Mouse (Mus musculus): ENCODE results near the gene Src.

Src gene

DNA sequence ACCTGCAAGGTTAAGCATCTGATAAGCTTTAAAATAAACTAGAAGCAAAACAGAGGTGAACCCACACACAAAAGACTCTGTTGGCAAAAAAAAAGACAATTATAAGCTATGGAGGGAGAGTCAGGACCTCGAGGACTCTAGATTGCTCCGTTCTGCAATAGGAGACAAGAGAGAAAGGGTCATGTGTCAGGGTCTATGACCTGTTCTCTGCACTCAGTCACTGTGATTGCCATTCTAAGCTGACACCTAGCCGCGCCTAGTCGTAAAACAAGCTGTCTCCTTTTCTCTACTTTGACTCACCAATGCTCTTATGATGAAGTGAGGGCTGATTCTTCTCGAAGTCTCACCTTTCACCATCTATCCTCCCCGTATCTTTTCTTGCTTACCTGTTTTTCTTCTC lies 5.7 kb upstream of the Src start:
- no peak for DNase-seq (ENCODE audit: low spot score in 2 of 2)

DNA sequence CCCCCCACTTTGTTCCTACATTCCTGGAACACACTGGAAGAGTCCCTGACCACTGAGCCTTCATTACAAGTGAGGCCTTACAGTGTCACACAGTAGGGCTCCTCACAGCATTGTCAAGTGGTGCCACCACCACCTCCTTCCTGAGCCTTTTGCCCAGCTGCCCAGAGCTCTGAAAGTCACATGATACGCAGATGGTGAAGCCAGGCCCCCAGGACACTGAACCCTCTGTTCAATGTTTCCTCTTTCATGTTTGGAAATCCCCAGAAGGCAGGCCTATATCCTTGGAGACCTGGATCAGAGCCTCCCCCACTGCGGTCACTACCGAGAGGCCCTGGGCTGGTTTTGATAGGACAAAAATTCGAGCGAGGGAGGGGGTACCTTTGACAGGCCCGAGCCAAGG lies 1.0 kb upstream of the Src start:
- no peak for DNase-seq (ENCODE audit: low spot score in 2 of 2)

DNA sequence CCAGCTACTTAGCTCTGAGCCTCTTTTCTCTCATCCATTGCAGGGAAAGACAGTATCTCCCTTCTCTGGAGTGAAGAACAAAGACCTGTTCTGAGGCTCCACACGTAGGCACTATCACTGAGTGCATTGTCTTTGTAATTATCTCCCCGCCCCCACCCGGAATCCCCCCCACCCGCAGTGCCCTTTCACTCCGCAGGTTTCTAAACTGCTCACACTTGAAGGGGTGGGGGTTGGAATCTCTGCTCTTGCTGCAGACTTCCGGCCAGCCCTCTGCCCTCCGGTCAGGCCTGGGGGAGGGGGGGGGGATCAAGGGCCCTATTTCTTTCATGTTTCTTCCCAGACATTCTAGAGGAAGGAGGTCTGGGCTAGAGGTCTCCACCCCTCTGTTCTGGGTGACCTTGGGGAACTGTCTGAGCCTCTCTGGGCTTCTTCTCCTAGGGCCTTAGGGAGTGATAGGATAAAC lies 396 bp downstream of the Src start:
- DNase-seq (ENCODE audit: low spot score in 2 of 2): no peak

DNA sequence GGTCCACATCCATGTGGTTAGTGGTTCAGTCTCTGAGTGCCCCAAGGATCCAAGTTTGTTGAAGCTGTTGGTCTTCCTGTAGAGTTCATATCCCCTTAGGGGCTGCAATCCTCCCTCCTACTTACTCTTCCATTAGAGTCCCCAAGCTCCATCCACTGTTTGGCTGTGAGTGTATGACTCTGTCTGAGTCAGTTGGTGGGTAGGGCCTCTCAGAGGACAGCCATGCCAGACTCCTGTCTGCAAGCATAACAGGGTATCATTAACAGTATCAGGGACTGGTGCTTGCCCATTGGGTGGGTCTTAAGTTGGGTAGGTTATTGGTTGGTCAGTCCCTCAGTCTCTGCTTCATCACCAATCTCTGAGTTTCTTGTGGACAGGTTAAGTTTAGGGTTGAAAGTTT lies 1.3 kb downstream of the Src start:
- no peak for DNase-seq (ENCODE audit: low spot score in 2 of 2)

DNA sequence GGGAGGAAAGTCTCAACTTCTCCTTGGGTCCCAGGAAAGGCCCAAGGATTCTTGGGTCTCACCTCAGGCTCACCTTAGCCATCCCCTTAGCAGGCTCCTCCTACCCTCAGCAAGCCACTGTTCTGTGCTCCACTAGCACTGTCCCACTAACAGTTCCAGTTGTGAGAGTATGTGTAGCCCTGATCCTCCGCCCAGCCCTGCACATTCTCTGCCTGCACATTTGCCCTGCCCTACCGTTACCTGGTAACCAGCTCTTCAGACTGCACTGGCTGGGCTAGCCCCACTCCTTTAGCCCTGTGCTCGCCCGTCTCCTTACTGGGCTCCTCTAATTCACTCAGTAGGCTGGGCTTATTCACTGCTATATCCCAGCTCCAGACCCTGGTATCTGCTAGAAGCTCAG lies 2.2 kb downstream of the Src start:
- no peak for DNase-seq (ENCODE audit: low spot score in 2 of 2)

- no peak for DNase-seq (ENCODE audit: low spot score in 2 of 2)
Measured at GRCm38 (mm10) chr2:157422062-157422655, 3.9 kb downstream of the Src start.

- no peak for DNase-seq (ENCODE audit: low spot score in 2 of 2)
Measured at GRCm38 (mm10) chr2:157422854-157423705, 4.8 kb downstream of the Src start.

- no peak for DNase-seq (ENCODE audit: low spot score in 2 of 2)
Measured at GRCm38 (mm10) chr2:157423706-157424125, 5.5 kb downstream of the Src start.

GRCm38 (mm10) chr2:157424126-157424903 lies 6.1 kb downstream of the Src start:
- no peak for DNase-seq (ENCODE audit: low spot score in 2 of 2)

DNA sequence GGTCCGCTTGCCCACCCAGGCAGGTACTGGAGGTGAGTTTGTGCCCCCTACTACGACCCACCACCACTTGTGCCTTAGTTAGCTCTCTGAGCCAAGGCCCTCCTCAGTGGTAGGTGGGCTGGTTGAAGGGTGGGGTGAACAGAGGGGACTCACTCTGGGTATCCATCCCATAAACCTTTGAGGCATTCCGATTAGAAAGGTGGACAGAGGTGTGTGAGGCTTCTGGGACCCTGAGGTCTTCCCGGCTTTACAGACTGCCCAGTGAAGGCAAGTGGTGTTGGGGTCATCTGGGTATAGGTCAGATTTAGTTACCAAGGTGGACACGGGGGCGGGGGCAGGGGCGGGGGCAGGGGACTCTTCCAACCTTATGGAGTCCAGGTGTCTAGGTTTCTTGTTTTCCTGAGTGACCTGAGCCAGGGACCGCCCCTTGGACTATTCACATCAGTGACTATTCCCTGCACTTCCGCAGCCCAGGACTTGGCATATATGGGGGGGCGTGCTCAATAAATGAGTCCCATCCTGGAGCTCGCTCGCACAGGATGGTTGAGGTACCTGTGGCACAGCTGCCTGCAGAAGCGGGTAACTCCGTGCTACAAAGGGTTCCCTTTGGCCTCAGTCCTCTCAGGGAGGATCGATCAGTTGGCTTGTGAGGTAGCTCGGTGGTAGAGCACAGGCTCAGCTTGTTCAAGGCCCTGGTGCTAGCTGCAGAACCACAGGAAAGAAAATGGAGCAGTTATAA lies 6.8 kb downstream of the Src start:
- DNase-seq (ENCODE audit: low spot score in 2 of 2): no peak

DNA sequence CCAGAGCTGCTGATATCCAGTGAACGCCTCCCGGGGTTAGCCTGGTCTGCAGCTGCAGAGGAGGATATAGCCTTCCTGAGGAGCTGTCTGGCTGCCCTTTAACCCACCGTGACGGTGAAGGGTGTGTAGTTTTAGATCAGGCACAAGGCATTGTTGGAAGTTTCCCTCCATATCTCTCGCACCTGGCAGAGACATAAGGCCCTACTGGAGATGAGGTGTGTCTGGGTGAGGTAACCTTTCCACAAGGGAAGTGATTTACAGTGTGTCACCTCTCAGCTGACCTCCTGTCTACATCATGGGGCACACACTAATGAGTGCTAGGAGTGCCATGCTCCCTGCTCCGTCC lies 7.4 kb downstream of the Src start:
- no peak for DNase-seq (ENCODE audit: low spot score in 2 of 2)

- no peak for DNase-seq (ENCODE audit: low spot score in 2 of 2)
Measured at GRCm38 (mm10) chr2:157426171-157426570, 7.9 kb downstream of the Src start.

DNA sequence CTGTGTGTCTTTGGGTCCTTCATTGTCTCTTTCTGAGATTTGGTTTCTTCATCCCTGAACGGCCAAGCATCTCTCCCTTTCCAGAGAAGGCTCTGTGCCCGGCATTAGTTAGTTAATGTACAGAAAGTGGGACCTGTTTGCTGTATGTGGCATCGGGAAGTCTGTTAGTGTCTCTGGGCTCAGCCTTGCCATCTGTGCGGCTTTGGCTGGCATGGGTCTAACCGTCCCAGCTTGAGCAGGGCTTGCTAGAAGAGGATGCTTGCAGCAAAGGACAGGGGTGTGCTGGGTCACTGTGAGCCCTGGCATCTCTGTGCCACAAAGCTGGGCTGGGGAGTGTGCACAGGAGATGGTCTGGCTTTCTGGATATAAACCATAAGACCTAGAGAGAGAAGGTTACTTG lies 8.9 kb downstream of the Src start:
- DNase-seq (ENCODE audit: low spot score in 2 of 2): no peak

- DNase-seq (ENCODE audit: low spot score in 2 of 2): no peak
Measured at GRCm38 (mm10) chr2:157428351-157429139, 10.3 kb downstream of the Src start.

DNA sequence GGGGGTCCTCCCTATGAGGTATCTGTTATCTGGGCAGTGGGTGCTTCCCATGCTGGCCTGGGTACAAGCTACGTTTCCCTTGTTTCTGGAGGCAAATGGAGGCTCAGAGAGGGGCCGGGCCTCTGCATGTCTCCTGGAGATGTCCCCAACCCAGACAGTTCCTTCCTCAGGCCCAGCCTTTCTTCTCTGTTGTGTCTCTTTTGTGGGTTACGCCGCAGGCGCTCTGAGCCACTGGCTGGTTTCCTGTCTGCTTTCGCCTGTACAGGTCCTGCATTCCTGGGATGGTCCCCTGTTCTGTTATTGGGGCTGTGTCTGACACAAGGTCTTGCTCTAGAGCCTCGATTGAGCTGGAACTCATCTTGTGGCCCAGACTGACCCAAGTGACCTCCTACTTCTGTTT lies 11.5 kb downstream of the Src start:
- DNase-seq (ENCODE audit: low spot score in 2 of 2): no peak

DNA sequence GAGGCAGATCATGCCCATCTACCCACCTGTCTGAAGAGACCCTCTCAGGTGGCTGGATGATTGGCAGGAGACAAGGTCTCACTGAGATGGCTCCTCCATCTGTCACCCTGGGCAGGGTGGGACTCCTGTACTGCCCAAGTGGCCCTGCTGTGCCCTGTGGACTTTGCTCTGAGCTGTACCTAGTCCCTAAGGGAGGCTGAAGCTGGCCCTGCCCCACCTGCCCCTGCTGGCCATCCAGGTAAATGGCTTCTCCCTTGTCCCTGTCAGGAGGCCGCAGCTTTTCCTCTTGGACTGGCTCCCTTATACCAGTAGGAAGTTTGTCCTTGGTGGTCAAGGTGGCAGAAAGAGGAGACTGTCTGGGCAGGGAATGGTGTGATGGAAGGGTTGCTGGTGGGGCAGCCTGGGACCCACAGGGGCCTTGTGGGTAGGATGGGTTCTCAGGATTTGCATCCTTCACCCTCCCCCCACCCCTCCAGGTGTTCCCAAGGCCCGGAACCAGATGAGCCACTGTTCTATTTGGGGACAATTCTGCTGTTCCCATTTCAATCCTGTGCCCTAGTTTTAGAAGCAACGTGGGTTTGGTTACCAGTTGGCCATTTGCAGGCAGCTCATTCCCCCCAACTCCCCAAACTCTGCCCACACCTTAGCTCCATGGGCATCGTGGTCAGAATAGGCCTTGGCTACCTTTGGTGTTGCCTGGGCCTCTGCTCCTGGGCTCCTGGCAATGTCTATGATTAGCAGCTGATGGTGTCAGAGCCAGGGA lies 12.6 kb downstream of the Src start:
- no peak for DNase-seq (ENCODE audit: low spot score in 2 of 2)

- DNase-seq (ENCODE audit: low spot score in 2 of 2): no peak
Measured at GRCm38 (mm10) chr2:157431912-157432311, 13.7 kb downstream of the Src start.

- DNase-seq (ENCODE audit: low spot score in 2 of 2): no peak
Measured at GRCm38 (mm10) chr2:157432476-157432875, 14.2 kb downstream of the Src start.

GRCm38 (mm10) chr2:157434041-157434440 lies 15.8 kb downstream of the Src start:
- DNase-seq (ENCODE audit: low spot score in 2 of 2): no peak

- DNase-seq (ENCODE audit: low spot score in 2 of 2): no peak
Measured at GRCm38 (mm10) chr2:157434497-157434896, 16.3 kb downstream of the Src start.
